Mouse (Mus musculus) lung, postnatal 0 days (tissue): ENCODE measurements around the gene Prpf3.

Experiments
- CTCF ChIP-seq: IDR thresholded peaks from 2 replicates; pipeline ENCODE4 v1.5.1; 2016; ENCODE audit warnings: antibody characterized with exemption, mild to moderate bottlenecking
- EP300 ChIP-seq: IDR thresholded peaks from 2 replicates; pipeline ENCODE4 v1.6.1; 2016; ENCODE audit warnings: antibody characterized with exemption, mild to moderate bottlenecking, control low read depth

GRCm38 (mm10) chr3:95865050-95865449 is 9.4 kb upstream of the Prpf3 start:
- no peak for TF ChIP-seq CTCF
- no peak for TF ChIP-seq EP300
